Mouse (Mus musculus) heart, adult 2 months (tissue): Measurements from ENCODE around the gene Cyp2d10. TPM values are rescaled to one million over a fixed set of nuclear protein-coding genes. Genes with fewer than 3 reads are reported as not detected.
"Not testable (repeated sequence)": the region's sequence is repeated elsewhere in the genome, so short reads cannot be mapped to it uniquely, and the experiment has no call there.

ENCODE experiments used
- DNase-seq, 2 experiments: peaks; one replicate each; pipeline ENCODE4 v3.0.0; 2021
- H3K27ac ChIP-seq: fragments of 200-600 bp; 2 replicates; pipeline ENCODE4 v1.8.1; 2022
- H3K27me3 ChIP-seq: fragments of 200-500 bp; 2 replicates; pipeline ENCODE4 v1.6.1; 2012; ENCODE audit warnings: mild to moderate bottlenecking, low read length, inconsistent platforms, mixed read lengths; ENCODE audit not compliant: control insufficient read depth, insufficient read depth
- H3K36me3 ChIP-seq: fragments of 200-500 bp; 2 replicates; pipeline ENCODE4 v1.6.1; 2012; ENCODE audit warnings: low read length, inconsistent platforms; ENCODE audit not compliant: control insufficient read depth, insufficient read depth
- H3K4me1 ChIP-seq: fragments of 200-500 bp; 2 replicates; pipeline ENCODE4 v1.6.1; 2011; ENCODE audit warnings: low read length; ENCODE audit not compliant: control insufficient read depth, insufficient read depth
- H3K4me3 ChIP-seq: fragments of 200-600 bp; 2 replicates; pipeline ENCODE4 v1.8.1; 2022
- H3K79me2 ChIP-seq: fragments of 200-500 bp; replicated peaks from 2 replicates; pipeline ENCODE4 v1.6.1; 2012; ENCODE audit warnings: mild to moderate bottlenecking, inconsistent platforms, low read length, moderate library complexity, mixed read lengths; ENCODE audit not compliant: control insufficient read depth, insufficient read depth
- H3K9ac ChIP-seq: fragments of 200-500 bp; 2 replicates; pipeline ENCODE4 v1.6.1; 2012; ENCODE audit warnings: low read depth, mild to moderate bottlenecking, control low read depth, inconsistent platforms, low read length, mixed read lengths
- CTCF ChIP-seq: fragments of 200-600 bp; IDR thresholded peaks from 2 replicates; pipeline ENCODE4 v1.8.1; 2022; ENCODE audit warnings: antibody characterized with exemption, mild to moderate bottlenecking, moderate library complexity
- EP300 ChIP-seq: fragments of 200-500 bp; IDR thresholded peaks from 2 replicates; pipeline ENCODE4 v1.6.1; 2011; ENCODE audit warnings: low read depth, low read length, control low read depth; ENCODE audit not compliant: insufficient read depth
- POLR2A ChIP-seq: fragments of 200-500 bp; IDR thresholded peaks from 2 replicates; pipeline ENCODE4 v1.6.1; 2011; ENCODE audit warnings: mild to moderate bottlenecking, low read depth, low read length, control low read depth; ENCODE audit not compliant: insufficient read depth
- WGBS: fragments of 180-500 bp; shearing (Covaris S2); methylation state at CpG from one replicate; pipeline ENCODE4 v1.1.7; 2018; 5-methylcytosine and 5-hydroxymethylcytosine counted together
- intact Hi-C: fragments of 180-260 bp; cut with DNase I; formaldehyde crosslinking; loops from one replicate; pipeline ENCODE4 v1.15.1; 2025
- polyA plus RNA-seq: library from polyadenylated mRNA; depleted of rRNA; stranded (reverse); fragments of >200 nt; gene quantifications from 2 replicates; pipeline ENCODE4 v1.2.3, GENCODE M21; 2012
- total RNA-seq, 2 experiments: library from RNA; stranded (reverse); gene quantifications; 2 replicates each; pipeline ENCODE4 v1.2.3; 2021

Cyp2d10 gene
- total and polyA plus RNA-seq, 3 experiments = 0.08 to 0.34 (median 0.26) TPM

DNA sequence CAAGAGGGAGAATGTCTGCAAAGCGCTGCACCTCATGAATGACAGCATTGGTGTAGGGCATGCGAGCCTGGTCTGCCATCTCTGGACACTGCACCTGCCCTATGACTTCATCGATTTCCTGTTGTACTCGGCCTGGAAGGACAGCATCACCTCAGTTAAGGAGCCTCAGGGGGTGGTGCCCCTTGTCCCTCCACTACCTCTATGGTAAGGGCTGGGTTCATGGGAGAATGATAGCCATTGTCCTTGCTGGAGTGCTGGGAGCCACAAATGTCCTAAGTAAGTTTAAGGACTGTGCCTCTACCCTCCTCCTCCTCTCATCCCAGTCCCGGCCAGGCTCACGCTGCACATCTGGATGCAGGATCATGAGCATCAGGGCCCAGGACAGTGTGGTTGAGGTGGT is 34.5 kb downstream of the Cyp2d10 start:
- Histone ChIP-seq H3K79me2 (no peaks in the 10 kb centered on the region), H3K27me3 (no peaks in the 10 kb centered on the region)
- DNase-seq = no peak

GRCm38 (mm10) chr15:82368851-82369250 is 38.1 kb downstream of the Cyp2d10 start:
- no peaks in the 10 kb centered on the region for H3K27me3 ChIP-seq
- intact Hi-C loops = no loop called here
- peaks cover 3% of the 10 kb centered on the region; the same call in 1 of the 2 replicates for H3K4me1 ChIP-seq
- H3K36me3 ChIP-seq = peaks cover 4% of the 10 kb centered on the region
- H3K79me2 ChIP-seq = no peaks in the 10 kb centered on the region
- no peak for TF ChIP-seq EP300
- TF ChIP-seq POLR2A = no peak
- TF ChIP-seq CTCF = no peak
- WGBS = 71% methylated on average over 1 of the region's 1 CpGs
- H3K4me3 ChIP-seq = no peak overlapping the region
- H3K9ac ChIP-seq = no peak overlapping the region
- no peak for DNase-seq
- H3K27ac ChIP-seq = no peak overlapping the region

More for the DNA sequence above, 34.5 kb downstream of the Cyp2d10 start:
- intact Hi-C loops = no loop called here
- Histone ChIP-seq H3K27ac (no peak overlapping the region), H3K4me3 (no peak overlapping the region), H3K4me1 (peaks cover 13% of the 10 kb centered on the region), H3K9ac (no peak overlapping the region), H3K36me3 (peaks cover 7% of the 10 kb centered on the region)
- TF ChIP-seq POLR2A (no peak), CTCF (no peak), EP300 (no peak)
- 75% methylated on average over 6 of the region's 6 CpGs for WGBS

DNA sequence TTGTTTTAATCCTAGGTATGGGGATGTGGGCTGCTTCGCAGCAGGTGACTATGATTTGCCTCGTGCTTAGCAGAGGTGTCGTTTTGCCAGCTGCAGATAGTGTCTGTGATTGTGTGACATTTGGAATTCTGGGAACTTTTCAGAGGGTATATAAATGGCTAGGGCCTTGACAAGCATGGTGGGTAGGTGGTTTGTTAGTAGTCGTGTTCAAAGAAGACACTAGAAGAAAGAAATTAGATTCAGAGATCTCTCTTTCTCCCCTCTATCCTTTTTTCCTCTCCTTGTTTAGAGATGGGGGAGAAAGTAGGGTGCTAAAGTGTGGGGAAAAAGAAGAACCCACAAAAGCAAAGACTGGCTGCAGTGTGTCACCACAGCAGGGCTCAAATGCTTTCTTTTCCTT is 38.8 kb downstream of the Cyp2d10 start:
- intact Hi-C loops = no loop called here
- Histone ChIP-seq H3K4me3 (no peak overlapping the region), H3K9ac (no peak overlapping the region), H3K36me3 (peaks cover 4% of the 10 kb centered on the region), H3K79me2 (no peaks in the 10 kb centered on the region), H3K4me1 (peaks cover 3% of the 10 kb centered on the region; the same call in 1 of the 2 replicates), H3K27me3 (no peaks in the 10 kb centered on the region), H3K27ac (no peak overlapping the region)
- TF ChIP-seq POLR2A (no peak), CTCF (no peak), EP300 (no peak)
- DNase-seq = peak in 1 of 2 experiments; percentile 0
- 89% methylated on average over 4 of the region's 4 CpGs for WGBS

- H3K4me3 ChIP-seq = not testable (repeated sequence)
- DNase-seq = peak in 1 of 2 experiments; percentile 44
Measured at GRCm38 (mm10) chr15:82364561-82364960, 42.4 kb downstream of the Cyp2d10 start.

DNA sequence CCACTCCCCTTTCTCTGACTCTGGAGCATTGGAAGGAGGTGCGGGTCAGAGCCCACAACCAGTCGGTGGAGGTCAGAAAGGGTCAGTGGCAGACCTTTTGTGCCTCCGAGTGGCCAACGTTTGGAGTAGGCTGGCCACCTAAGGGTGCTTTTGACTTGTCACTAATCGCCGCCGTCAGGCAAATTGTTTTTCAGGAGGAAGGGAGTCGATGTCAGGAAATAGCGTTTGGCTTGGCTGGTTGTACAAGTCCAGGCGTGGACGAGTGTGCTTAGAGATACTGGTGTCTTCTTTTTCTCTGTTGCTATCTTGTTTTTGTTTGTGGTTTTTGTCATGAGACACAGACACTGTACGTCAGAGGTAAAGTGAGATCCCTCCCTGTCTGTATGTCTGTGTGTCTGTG is 43.2 kb downstream of the Cyp2d10 start:
- 42% methylated on average over 9 of the region's 12 CpGs for WGBS

More at GRCm38 (mm10) chr15:82364561-82364960, 42.4 kb downstream of the Cyp2d10 start:
- peak overlapping the region; percentile 50; the same call in 1 of the 2 replicates for H3K9ac ChIP-seq
- H3K4me1 ChIP-seq, H3K36me3 ChIP-seq, H3K79me2 ChIP-seq, intact Hi-C loops, H3K27me3 ChIP-seq: not testable (repeated sequence)
- WGBS = 12% methylated on average over 5 of the region's 9 CpGs
- peak overlapping the region; percentile 59 for H3K27ac ChIP-seq

GRCm38 (mm10) chr15:82362234-82362633 is 44.8 kb downstream of the Cyp2d10 start:
- Histone ChIP-seq H3K36me3 (no peaks in the 10 kb centered on the region), H3K9ac (no peak overlapping the region), H3K79me2 (no peaks in the 10 kb centered on the region), H3K4me3 (no peak overlapping the region), H3K4me1 (peaks cover 11% of the 10 kb centered on the region), H3K27me3 (no peaks in the 10 kb centered on the region), H3K27ac (no peak overlapping the region)
- DNase-seq = peak in 1 of 2 experiments; percentile 18
- 35% methylated on average over 4 of the region's 4 CpGs for WGBS
- TF ChIP-seq EP300 (0 out of 2 replicates have a peak, but pooled peaks have one; percentile 34), CTCF (no peak), POLR2A (0 out of 2 replicates have a peak, but pooled peaks have one; percentile 15)
- intact Hi-C loops = no loop called here

More for the DNA sequence above, 43.2 kb downstream of the Cyp2d10 start:
- intact Hi-C loops, H3K36me3 ChIP-seq, H3K27ac ChIP-seq, H3K79me2 ChIP-seq, H3K4me3 ChIP-seq, H3K27me3 ChIP-seq, H3K9ac ChIP-seq, H3K4me1 ChIP-seq: not testable (repeated sequence)
- peak in 1 of 2 experiments; percentile 12 for DNase-seq

DNA sequence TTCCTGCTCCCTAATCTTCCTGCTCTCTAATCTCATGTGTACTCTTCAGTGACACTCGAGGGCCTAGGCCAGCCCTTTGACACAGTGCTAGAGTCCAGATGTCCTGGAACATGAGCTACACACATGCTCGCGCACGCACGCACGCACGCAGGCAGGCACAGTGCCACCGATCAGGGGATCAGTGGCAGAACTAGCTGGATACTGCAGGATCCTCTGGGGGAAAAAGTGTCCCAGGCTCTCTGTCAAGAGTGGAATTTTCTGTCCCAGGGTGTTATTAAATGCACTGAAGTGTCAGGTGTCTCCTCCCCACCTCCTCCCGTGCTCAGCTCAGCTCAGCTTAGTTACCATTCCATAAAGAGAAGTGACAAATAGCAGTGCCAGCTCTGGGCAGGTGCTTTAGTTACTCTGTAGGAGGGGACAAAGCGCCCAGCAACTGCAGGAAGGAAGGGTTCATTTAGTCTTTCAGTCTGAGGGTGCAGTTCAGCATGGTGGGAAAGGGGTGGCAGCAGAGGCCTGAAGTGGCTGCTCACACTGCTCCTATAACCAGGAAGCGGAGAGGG is 45.5 kb downstream of the Cyp2d10 start:
- Histone ChIP-seq H3K9ac (no peak overlapping the region), H3K27ac (no peak overlapping the region; the same call in none of the 2 replicates), H3K4me1 (peaks cover 11% of the 10 kb centered on the region), H3K4me3 (no peak overlapping the region), H3K27me3 (no peaks in the 10 kb centered on the region), H3K79me2 (no peaks in the 10 kb centered on the region), H3K36me3 (no peaks in the 10 kb centered on the region)
- intact Hi-C loops = no loop called here
- DNase-seq = peak in 1 of 2 experiments; percentile 23
- 45% methylated on average over 11 of the region's 11 CpGs for WGBS
- TF ChIP-seq POLR2A (no peak), CTCF (peak; percentile 49), EP300 (no peak)
